Mouse (Mus musculus) cerebellum, adult 2 months (tissue): ENCODE data around the gene Ulk4.

Experiments used
- CTCF ChIP-seq: fragments of 200-500 bp; IDR thresholded peaks from 2 replicates; pipeline ENCODE4 v1.5.1; 2011; ENCODE audit warnings: low read depth, mild to moderate bottlenecking, control low read depth, low read length, moderate library complexity, borderline replicate concordance; ENCODE audit not compliant: insufficient read depth
- POLR2A ChIP-seq: fragments of 200-500 bp; IDR thresholded peaks from 2 replicates; pipeline ENCODE4 v1.6.1; 2011; ENCODE audit warnings: low read length, control low read depth, borderline replicate concordance; ENCODE audit not compliant: insufficient read depth

- TF ChIP-seq CTCF (no peak), POLR2A (no peak)
These were observed 201.8 kb downstream of the Ulk4 start for GRCm38 (mm10) chr9:121075246-121075645.
